Mouse (Mus musculus): ENCODE data around the gene Mier1. TPM values are rescaled to one million over a fixed set of nuclear protein-coding genes. Genes with fewer than 3 reads are reported as not detected.

Gene Mier1
- polyA plus RNA-seq, 2 experiments, result 13.8 to 20.5 TPM

- H3K27me3 ChIP-seq (ENCODE audit: control insufficient read depth, insufficient read depth, low read length), result no peaks in the 10 kb centered on the region
- DNase-seq (ENCODE audit: low read depth in 3 of 3, low spot score in 3 of 3), result peak in 1 of 3 experiments; percentile 14
- H3K9ac ChIP-seq (replicated peaks), result peak overlapping the region; percentile 98
- no peaks in the 10 kb centered on the region for H3K36me3 ChIP-seq (replicated peaks; ENCODE audit: control insufficient read depth, insufficient read depth, low read depth)
- WGBS (ENCODE audit: insufficient replicate concordance), result 37% methylated on average over 9 of the region's 9 CpGs
- peak overlapping the region; percentile 91 for H3K27ac ChIP-seq
- peak overlapping the region; percentile 92 to 95 for H3K4me3 ChIP-seq (ENCODE audit: insufficient read depth in 1 of 2, low read depth in 2 of 2, low read length in 2 of 2)
- H3K4me2 ChIP-seq (ENCODE audit: low read depth), result peak overlapping the region; percentile 81
- H3K9me3 ChIP-seq (ENCODE audit: control insufficient read depth, low read length), result no peaks in the 10 kb centered on the region
- ATAC-seq (ENCODE audit: insufficient read depth), result no peak
- H3K4me1 ChIP-seq (replicated peaks; ENCODE audit: control insufficient read depth in 2 of 2, insufficient read depth in 2 of 2, low read length in 1 of 2), result peaks cover 11 to 18% of the 10 kb centered on the region in 2 experiments
- TF ChIP-seq CTCF (IDR thresholded peaks at IDR 0.05; ENCODE audit: low read depth), result no peak
- no peak; the same call in 1 of the 2 replicates for TF ChIP-seq EP300 (IDR thresholded peaks at IDR 0.05; ENCODE audit: low read depth)
Measured at GRCm38 (mm10) chr4:103120874-103121389, 6.7 kb downstream of the Mier1 start.

GRCm38 (mm10) chr4:103123086-103123485 lies 8.9 kb downstream of the Mier1 start:
- no peaks in the 10 kb centered on the region for H3K9me3 ChIP-seq (ENCODE audit: control insufficient read depth, low read length)
- H3K27ac ChIP-seq, result no peak overlapping the region; the same call in 1 of the 2 replicates
- 22% methylated on average over 2 of the region's 2 CpGs for WGBS (ENCODE audit: insufficient replicate concordance)
- TF ChIP-seq CTCF (IDR thresholded peaks at IDR 0.05; ENCODE audit: low read depth), result no peak
- TF ChIP-seq EP300 (IDR thresholded peaks at IDR 0.05; ENCODE audit: low read depth), result no peak
- H3K4me3 ChIP-seq (ENCODE audit: insufficient read depth in 1 of 2, low read depth in 2 of 2, low read length in 2 of 2), result peak overlapping the region in 1 of 2 experiments; percentile 13; a peak in 1 of 4 replicates
- H3K36me3 ChIP-seq (replicated peaks; ENCODE audit: control insufficient read depth, insufficient read depth, low read depth), result no peaks in the 10 kb centered on the region
- peaks cover 11 to 20% of the 10 kb centered on the region in 2 experiments for H3K4me1 ChIP-seq (replicated peaks; ENCODE audit: control insufficient read depth in 2 of 2, insufficient read depth in 2 of 2, low read length in 1 of 2)
- ATAC-seq (ENCODE audit: insufficient read depth) (no peak), DNase-seq (ENCODE audit: low read depth in 3 of 3, low spot score in 3 of 3) (no peak)
- peak overlapping the region; percentile 81 for H3K4me2 ChIP-seq (ENCODE audit: low read depth)
- H3K9ac ChIP-seq (replicated peaks), result peak overlapping the region; percentile 31; the same call in 1 of the 2 replicates
- H3K27me3 ChIP-seq (ENCODE audit: control insufficient read depth, insufficient read depth, low read length), result no peaks in the 10 kb centered on the region

- Histone ChIP-seq H3K36me3 (replicated peaks; ENCODE audit: control insufficient read depth, insufficient read depth, low read depth) (no peaks in the 10 kb centered on the region), H3K4me1 (replicated peaks; ENCODE audit: control insufficient read depth in 2 of 2, insufficient read depth in 2 of 2, low read length in 1 of 2) (peaks cover 9 to 19% of the 10 kb centered on the region in 2 experiments), H3K27me3 (ENCODE audit: control insufficient read depth, insufficient read depth, low read length) (no peaks in the 10 kb centered on the region), H3K4me3 (ENCODE audit: insufficient read depth in 1 of 2, low read depth in 2 of 2, low read length in 2 of 2) (no peak overlapping the region), H3K27ac (no peak overlapping the region), H3K9ac (replicated peaks) (no peak overlapping the region), H3K4me2 (ENCODE audit: low read depth) (no peak overlapping the region), H3K9me3 (ENCODE audit: control insufficient read depth, low read length) (no peaks in the 10 kb centered on the region)
- DNase-seq (ENCODE audit: low read depth in 3 of 3, low spot score in 3 of 3) (no peak), ATAC-seq (ENCODE audit: insufficient read depth) (no peak)
- no peak for TF ChIP-seq EP300 (IDR thresholded peaks at IDR 0.05; ENCODE audit: low read depth)
- TF ChIP-seq CTCF (IDR thresholded peaks at IDR 0.05; ENCODE audit: low read depth), result no peak
Measured at GRCm38 (mm10) chr4:103123606-103124005, 9.4 kb downstream of the Mier1 start.

DNA sequence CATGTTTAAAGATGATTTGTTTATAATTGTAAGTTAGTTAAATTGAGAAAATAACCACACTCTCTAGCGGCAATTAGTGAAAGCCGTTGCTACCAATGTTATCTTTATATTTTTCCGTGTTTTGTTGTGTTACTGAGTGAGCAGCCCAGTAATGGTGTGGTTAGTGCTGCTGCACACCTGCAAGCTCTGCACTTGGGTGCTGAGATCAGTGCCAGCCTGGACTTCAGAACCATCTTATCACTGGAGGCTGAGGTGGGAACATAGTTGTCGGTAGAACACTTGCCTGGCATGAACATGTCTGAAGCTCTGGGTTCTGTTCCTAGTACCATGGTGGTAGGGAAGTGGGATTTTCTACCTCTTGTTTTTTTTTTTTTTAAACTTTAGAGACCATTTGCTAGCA lies 12.3 kb downstream of the Mier1 start:
- ATAC-seq (ENCODE audit: insufficient read depth), result peak; percentile 16; the same call in 1 of the 2 replicates
- H3K4me2 ChIP-seq (ENCODE audit: low read depth), result no peak overlapping the region
- no peak for TF ChIP-seq EP300 (IDR thresholded peaks at IDR 0.05; ENCODE audit: low read depth)
- TF ChIP-seq CTCF (IDR thresholded peaks at IDR 0.05; ENCODE audit: low read depth), result no peak
- no peak for DNase-seq (ENCODE audit: low read depth in 3 of 3, low spot score in 3 of 3)
- no peak overlapping the region for H3K27ac ChIP-seq
- peaks cover 10% of the 10 kb centered on the region for H3K36me3 ChIP-seq (replicated peaks; ENCODE audit: control insufficient read depth, insufficient read depth, low read depth)
- 77% methylated on average over 4 of the region's 4 CpGs for WGBS (ENCODE audit: insufficient replicate concordance)
- no peaks in the 10 kb centered on the region for H3K9me3 ChIP-seq (ENCODE audit: control insufficient read depth, low read length)
- no peak overlapping the region for H3K9ac ChIP-seq (replicated peaks)
- no peak overlapping the region for H3K4me3 ChIP-seq (ENCODE audit: insufficient read depth in 1 of 2, low read depth in 2 of 2, low read length in 2 of 2)
- peaks cover 3 to 10% of the 10 kb centered on the region in 2 experiments for H3K4me1 ChIP-seq (replicated peaks; ENCODE audit: control insufficient read depth in 2 of 2, insufficient read depth in 2 of 2, low read length in 1 of 2)
- H3K27me3 ChIP-seq (ENCODE audit: control insufficient read depth, insufficient read depth, low read length), result no peaks in the 10 kb centered on the region

- Histone ChIP-seq H3K9ac (replicated peaks) (no peak overlapping the region), H3K36me3 (replicated peaks; ENCODE audit: control insufficient read depth, insufficient read depth, low read depth) (peaks cover 50% of the 10 kb centered on the region), H3K4me3 (ENCODE audit: insufficient read depth in 1 of 2, low read depth in 2 of 2, low read length in 2 of 2) (no peak overlapping the region), H3K4me2 (ENCODE audit: low read depth) (no peak overlapping the region), H3K9me3 (ENCODE audit: control insufficient read depth, low read length) (no peaks in the 10 kb centered on the region), H3K27me3 (ENCODE audit: control insufficient read depth, insufficient read depth, low read length) (no peaks in the 10 kb centered on the region), H3K4me1 (replicated peaks; ENCODE audit: control insufficient read depth in 2 of 2, insufficient read depth in 2 of 2, low read length in 1 of 2) (no peaks in the 10 kb centered on the region), H3K27ac (no peak overlapping the region)
- DNase-seq (ENCODE audit: low read depth in 3 of 3, low spot score in 3 of 3) (no peak), ATAC-seq (ENCODE audit: insufficient read depth) (no peak)
- WGBS (ENCODE audit: insufficient replicate concordance), result 18% methylated on average over 1 of the region's 1 CpGs
- TF ChIP-seq EP300 (IDR thresholded peaks at IDR 0.05; ENCODE audit: low read depth) (no peak), CTCF (IDR thresholded peaks at IDR 0.05; ENCODE audit: low read depth) (no peak)
Measured at GRCm38 (mm10) chr4:103136946-103137345, 22.8 kb downstream of the Mier1 start.
